Mouse (Mus musculus) large intestine, adult 2 months (tissue): ENCODE data around the gene Trpm3. TPM values are rescaled to one million over a fixed set of nuclear protein-coding genes. Genes with fewer than 3 reads are reported as not detected.

Experiments used
- DNase-seq: peaks from one replicate; pipeline ENCODE4 v3.0.0-alpha.2; 2012; ENCODE audit warnings: low read depth, low spot score
- WGBS: fragments of 180-500 bp; shearing (Covaris S2); methylation state at CpG from one replicate; pipeline ENCODE4 v1.1.7; 2018; 5-methylcytosine and 5-hydroxymethylcytosine counted together
- polyA plus RNA-seq: library from polyadenylated mRNA; depleted of rRNA; stranded (reverse); fragments of >200 nt; gene quantifications from 2 replicates; pipeline ENCODE4 v1.2.3, GENCODE M21; 2012; rRNA removed

The Trpm3 gene
- 0.06 and 0.11 TPM in 2 replicates for polyA plus RNA-seq

DNA sequence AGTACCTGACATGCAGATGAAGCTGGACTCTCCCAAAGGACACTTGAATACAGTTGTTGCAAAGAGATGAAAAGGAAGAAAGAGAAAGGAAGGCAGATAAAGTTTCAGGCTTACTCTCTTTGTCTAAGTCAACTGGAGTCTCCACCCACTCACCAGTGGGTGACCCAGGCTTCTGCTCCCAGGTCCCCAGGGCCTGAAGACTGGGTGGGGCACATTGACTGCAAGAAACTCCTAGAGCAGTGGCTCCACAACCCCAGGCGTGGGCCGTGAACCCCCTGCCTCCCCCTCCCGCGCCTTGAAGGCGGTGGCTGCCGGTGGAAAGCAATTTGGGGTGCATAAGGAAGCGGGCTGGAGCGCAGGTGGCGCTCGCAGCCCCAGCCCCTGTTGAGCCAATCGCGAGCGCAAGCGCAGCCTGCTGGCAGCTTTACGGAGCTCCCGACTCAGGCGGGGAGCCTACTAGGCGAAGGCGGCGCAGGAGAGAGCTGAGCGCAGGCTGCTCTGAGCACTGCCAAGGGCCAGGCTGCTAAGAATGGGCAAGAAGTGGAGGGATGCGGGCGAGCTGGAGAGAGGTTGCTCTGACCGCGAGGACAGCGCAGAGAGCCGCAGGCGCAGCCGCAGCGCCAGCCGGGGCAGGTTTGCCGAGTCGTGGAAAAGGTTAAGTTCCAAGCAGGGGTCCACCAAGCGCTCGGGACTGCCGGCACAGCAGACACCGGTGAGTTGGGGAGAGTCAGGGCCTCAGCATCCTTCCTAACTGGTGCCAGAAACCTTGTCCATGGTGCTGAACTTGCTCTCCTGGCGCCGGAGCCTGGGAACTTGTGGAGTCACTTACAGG lies at the start of gene Trpm3:
Trpm3 (plus strand) TSS at position 457 of the 832 bp plus-strand sequence.
- WGBS: 4% methylated on average over 39 of the region's 39 CpGs
- DNase-seq: no peak

- no peak for DNase-seq
- WGBS: 21% methylated on average over 4 of the region's 4 CpGs
Observed at GRCm38 (mm10) chr19:22100582-22100981, 38.3 kb upstream of the Trpm3 start.

DNA sequence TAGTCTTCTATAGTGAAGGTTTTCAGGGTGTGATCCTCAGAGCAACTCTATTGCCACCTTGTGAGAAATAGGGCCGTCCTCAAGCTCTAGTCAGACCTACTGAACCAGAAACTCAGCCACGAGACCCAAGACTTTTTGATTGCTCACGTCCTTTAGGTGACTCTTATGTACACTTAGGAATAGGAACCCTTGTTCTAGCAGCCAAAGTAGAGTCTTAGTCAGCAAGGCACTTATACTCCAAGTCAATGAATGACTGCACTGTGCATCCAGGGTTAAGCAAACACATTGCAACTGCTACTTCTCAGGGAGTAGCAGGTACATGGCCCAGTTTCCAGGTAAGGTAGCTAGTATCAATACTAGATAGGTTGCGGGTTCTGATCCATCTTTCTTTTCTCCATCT lies 35.0 kb upstream of the Trpm3 start:
- 63% methylated on average over 4 of the region's 4 CpGs for WGBS
- no peak for DNase-seq

DNA sequence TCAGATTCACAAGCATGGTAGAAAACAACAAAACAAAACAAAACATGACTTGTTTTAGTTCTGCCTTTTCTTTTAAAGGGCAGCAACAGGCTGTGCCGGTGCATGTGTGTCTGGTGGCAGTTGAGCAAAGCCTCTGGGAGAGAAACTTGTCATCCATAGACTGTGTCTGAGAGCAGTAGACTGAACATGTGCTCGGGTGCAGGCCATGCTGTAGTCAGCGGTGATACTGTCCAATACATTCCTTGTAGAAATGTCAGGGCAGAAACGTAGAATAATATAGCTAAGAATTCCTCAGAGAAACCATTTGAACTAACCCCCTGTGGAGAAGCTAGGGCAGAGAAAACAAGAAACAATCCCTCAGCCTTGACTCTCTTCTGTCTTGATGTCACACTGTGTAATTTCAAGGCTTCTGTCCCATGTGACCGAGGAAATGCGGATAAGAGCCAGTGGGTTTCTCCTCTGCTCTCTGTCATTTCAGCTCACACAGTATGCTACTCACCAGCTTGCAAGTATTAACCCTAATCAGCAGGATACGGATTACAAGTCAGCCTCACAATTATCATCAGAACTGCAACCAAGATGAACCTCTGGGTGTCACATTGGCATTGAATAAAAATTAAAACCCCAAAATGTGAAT lies 33.9 kb upstream of the Trpm3 start:
- DNase-seq: no peak
- WGBS: 77% methylated on average over 7 of the region's 7 CpGs

GRCm38 (mm10) chr19:22105648-22106047 lies 33.2 kb upstream of the Trpm3 start:
- WGBS: 38% methylated on average over 2 of the region's 2 CpGs
- no peak for DNase-seq

DNA sequence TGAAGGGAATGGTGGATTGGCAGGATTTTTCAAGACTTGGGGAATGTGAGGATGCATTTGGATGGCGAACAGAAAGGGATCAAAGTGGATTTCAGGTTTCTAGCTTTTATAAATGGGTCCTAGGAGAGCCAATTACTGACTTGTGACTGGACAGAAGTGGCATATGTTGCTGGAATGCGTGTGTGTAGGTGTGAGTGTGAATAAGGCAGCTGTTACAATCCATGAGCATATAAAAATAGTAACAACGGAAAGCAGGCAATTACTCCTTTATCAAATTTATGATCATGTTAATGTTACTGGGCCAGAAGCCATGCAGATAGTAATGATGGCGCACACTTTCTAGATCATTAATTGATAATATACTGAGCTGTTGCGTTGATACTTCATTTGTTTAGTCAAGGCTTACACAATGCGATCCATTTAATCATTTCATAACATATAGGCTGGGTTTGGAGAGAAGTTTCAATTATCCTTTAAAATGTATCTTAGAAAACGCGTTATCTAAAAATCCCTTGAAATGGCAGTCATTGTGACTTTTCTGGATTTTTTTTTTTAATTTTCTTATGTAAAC lies 29.9 kb upstream of the Trpm3 start:
- WGBS: 84% methylated on average over 8 of the region's 8 CpGs
- DNase-seq: no peak

- DNase-seq: no peak
- WGBS: 92% methylated on average over 2 of the region's 2 CpGs
Observed at GRCm38 (mm10) chr19:22120976-22121375, 17.9 kb upstream of the Trpm3 start.

DNA sequence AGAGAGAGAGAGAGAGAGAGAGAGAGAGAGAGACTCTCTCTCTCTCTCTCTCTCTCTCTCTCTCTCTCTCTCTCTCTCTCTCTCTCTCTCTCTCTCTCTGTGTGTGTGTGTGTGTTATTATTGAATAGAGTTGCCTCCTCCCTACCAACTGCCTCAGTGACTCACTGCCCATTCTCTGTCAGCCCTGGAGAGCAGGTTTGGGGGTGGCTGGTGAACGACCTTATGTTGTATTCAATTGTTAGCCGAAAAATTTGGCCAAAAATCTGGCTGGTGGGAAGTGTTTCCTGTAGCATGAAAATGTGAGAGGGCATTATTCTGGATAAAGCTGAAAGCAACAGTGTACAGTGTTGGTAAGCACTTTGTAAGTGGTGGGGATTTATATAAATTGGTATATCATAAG lies 17.2 kb upstream of the Trpm3 start:
- DNase-seq: no peak
- 69% methylated on average over 2 of the region's 2 CpGs for WGBS

GRCm38 (mm10) chr19:22132626-22133025 lies 6.2 kb upstream of the Trpm3 start:
- no peak for DNase-seq
- WGBS: 73% methylated on average over 3 of the region's 3 CpGs

DNA sequence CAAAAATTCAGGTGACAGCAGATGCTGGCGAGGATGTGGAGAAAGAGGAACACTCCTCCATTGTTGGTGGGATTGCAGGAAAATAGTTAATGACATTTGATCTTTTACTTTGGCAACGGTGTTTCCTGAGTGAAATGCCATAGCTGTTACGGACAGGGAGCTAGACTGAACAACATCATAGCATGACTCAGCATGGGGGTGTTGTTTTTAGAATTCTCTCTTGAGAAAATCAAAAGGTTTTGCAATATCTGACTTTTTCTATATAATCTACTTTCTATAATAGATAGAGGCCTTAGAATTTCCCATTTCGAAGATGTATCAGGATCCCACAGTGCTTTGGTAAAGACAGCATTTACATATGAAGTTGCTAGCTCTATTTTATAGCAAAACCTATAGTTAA lies 39.7 kb downstream of the Trpm3 start:
- WGBS: 63% methylated on average over 4 of the region's 4 CpGs

DNA sequence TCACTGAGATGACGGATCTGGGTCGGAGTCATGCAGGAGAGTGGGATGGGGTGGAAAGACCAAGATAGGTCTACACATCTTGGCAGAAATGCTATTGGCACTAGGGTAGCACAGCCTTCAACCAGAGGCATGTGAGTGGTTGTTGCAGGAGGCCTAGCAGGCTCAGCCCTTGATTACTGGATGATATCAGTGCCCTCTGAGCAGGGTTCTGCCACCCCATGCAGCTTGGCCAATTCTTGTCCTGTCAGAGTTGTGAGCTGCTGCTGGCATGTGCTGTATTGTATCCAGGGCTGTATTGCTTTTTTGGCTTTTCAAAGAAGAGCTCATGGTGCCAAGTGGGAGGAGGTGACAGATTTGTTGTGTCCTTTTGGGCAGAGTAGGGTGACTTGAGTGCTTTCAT lies 40.2 kb downstream of the Trpm3 start:
- DNase-seq: no peak
- 96% methylated on average over 2 of the region's 2 CpGs for WGBS

More for the DNA sequence above, 39.7 kb downstream of the Trpm3 start:
- no peak for DNase-seq

DNA sequence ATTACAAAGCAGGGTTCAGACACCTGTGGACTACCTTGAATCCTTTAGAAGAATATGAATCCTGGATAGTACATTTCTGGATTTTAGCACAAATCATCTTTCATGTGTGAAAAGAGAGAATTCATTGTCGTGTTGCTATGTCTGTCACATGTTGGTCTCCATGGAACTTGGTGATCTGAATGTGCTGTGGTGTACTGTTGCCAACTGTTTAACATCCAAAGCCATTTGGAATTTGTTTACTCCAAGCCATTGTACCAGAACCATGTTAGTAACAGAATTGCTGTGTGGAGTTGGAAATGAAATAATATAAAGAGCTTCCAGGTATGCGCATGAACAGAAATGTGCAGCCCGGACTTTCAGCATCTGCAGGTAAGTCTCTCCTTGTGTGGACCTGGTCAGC lies 41.3 kb downstream of the Trpm3 start:
- DNase-seq: no peak
- 84% methylated on average over 3 of the region's 3 CpGs for WGBS

- WGBS: 65% methylated on average over 1 of the region's 1 CpGs
- DNase-seq: no peak
Observed at GRCm38 (mm10) chr19:22189716-22190115, 50.9 kb downstream of the Trpm3 start.

- 82% methylated on average over 2 of the region's 2 CpGs for WGBS
- DNase-seq: no peak
Observed at GRCm38 (mm10) chr19:22222520-22222919, 83.7 kb downstream of the Trpm3 start.

GRCm38 (mm10) chr19:22234187-22234586 lies 95.3 kb downstream of the Trpm3 start:
- DNase-seq: no peak

GRCm38 (mm10) chr19:22249076-22249475 lies 110.2 kb downstream of the Trpm3 start:
- no peak for DNase-seq
- WGBS: 84% methylated on average over 6 of the region's 6 CpGs

GRCm38 (mm10) chr19:22272916-22273315 lies 134.1 kb downstream of the Trpm3 start:
- 69% methylated on average over 5 of the region's 5 CpGs for WGBS
- DNase-seq: no peak

- 75% methylated on average over 3 of the region's 3 CpGs for WGBS
- no peak for DNase-seq
Observed at GRCm38 (mm10) chr19:22284651-22285050, 145.8 kb downstream of the Trpm3 start.

GRCm38 (mm10) chr19:22292671-22293070 lies 153.8 kb downstream of the Trpm3 start:
- 80% methylated on average over 6 of the region's 6 CpGs for WGBS
- no peak for DNase-seq

DNA sequence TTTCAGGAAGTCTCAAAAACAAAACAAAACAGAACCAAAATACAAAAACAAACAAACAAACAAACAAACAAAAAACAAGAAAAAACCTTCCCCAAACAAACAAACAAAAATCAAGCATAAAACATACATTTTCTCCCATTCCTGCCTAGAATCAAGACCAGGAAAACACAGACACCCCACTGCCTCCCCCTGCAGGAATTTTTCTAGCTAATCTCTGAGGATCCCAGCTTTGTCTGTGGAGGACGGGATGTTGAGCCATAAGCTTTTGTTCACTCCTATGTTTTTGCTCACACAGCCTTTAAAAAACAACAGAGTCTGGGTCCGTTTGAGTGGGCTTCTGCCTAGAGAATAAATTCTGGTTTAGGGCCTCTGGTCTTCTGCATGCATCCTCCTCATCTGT lies 162.1 kb downstream of the Trpm3 start:
- WGBS: 53% methylated on average over 2 of the region's 2 CpGs
- no peak for DNase-seq
